Mouse (Mus musculus): ENCODE results near the gene Cks1brt. TPM values are rescaled to one million over a fixed set of nuclear protein-coding genes. Genes with fewer than 3 reads are reported as not detected.
"Not testable (repeated sequence)": the region's sequence is repeated elsewhere in the genome, so short reads cannot be mapped to it uniquely, and the experiment has no call there.

Cks1brt gene
- not detected in 2 replicates for polyA plus RNA-seq (2015; fragmentation: Nextera tagmentation; extraction: Ambion mirVana)

- H3K36me3 ChIP-seq: no peaks in the 10 kb centered on the region
- no peaks in the 10 kb centered on the region for H3K4me1 ChIP-seq (replicated peaks)
- H3K27me3 ChIP-seq (replicated peaks): no peaks in the 10 kb centered on the region
- H3K4me3 ChIP-seq (replicated peaks): no peak within 1 kb of the TSS
- H3K27ac ChIP-seq: no peak within 1 kb of the TSS
- H3K9ac ChIP-seq: no peak within 1 kb of the TSS
- H3K9me3 ChIP-seq: peaks cover 5% of the 10 kb centered on the region
- 84% methylated on average over 3 of the region's 3 CpGs for WGBS
- ATAC-seq: no peak
- no peak within 1 kb of the TSS for H3K4me2 ChIP-seq (replicated peaks)
Observed at GRCm38 (mm10) chr8:85151624-85152023, at the start of gene Cks1brt. Cks1brt (plus strand) TSS chr8:85151924.

- Histone ChIP-seq H3K36me3 (peaks cover 21% of the 10 kb centered on the region), H3K9ac (no peak overlapping the region), H3K4me3 (replicated peaks) (no peak overlapping the region), H3K9me3 (no peaks in the 10 kb centered on the region), H3K27me3 (replicated peaks) (no peaks in the 10 kb centered on the region), H3K4me1 (replicated peaks) (no peaks in the 10 kb centered on the region), H3K27ac (no peak overlapping the region), H3K4me2 (replicated peaks) (no peak overlapping the region)
- WGBS: 92% methylated on average over 10 of the region's 10 CpGs
- no peak for ATAC-seq
Observed at GRCm38 (mm10) chr8:85113241-85113640, 38.5 kb upstream of the Cks1brt start.

GRCm38 (mm10) chr8:85115501-85115900, 36.2 kb upstream of the Cks1brt start:
- 84% methylated on average over 4 of the region's 4 CpGs for WGBS
- Histone ChIP-seq H3K27me3 (replicated peaks) (no peaks in the 10 kb centered on the region), H3K4me3 (replicated peaks) (no peak overlapping the region), H3K9ac (no peak overlapping the region), H3K4me1 (replicated peaks) (no peaks in the 10 kb centered on the region), H3K36me3 (peaks cover 9% of the 10 kb centered on the region), H3K9me3 (no peaks in the 10 kb centered on the region), H3K4me2 (replicated peaks) (no peak overlapping the region), H3K27ac (no peak overlapping the region)
- no peak for ATAC-seq

GRCm38 (mm10) chr8:85116984-85117383, 34.7 kb upstream of the Cks1brt start:
- Histone ChIP-seq H3K4me2 (replicated peaks) (no peak overlapping the region), H3K4me1 (replicated peaks) (no peaks in the 10 kb centered on the region), H3K9ac (no peak overlapping the region), H3K27me3 (replicated peaks) (no peaks in the 10 kb centered on the region), H3K36me3 (no peaks in the 10 kb centered on the region), H3K27ac (no peak overlapping the region), H3K4me3 (replicated peaks) (no peak overlapping the region), H3K9me3 (no peaks in the 10 kb centered on the region)
- 51% methylated on average over 7 of the region's 7 CpGs for WGBS
- ATAC-seq: no peak

GRCm38 (mm10) chr8:85119052-85119981, 32.4 kb upstream of the Cks1brt start:
- Histone ChIP-seq H3K27ac (peak overlapping the region; percentile 79), H3K4me3 (replicated peaks) (peak overlapping the region; percentile 67), H3K9me3 (no peaks in the 10 kb centered on the region), H3K4me1 (replicated peaks) (no peaks in the 10 kb centered on the region), H3K4me2 (replicated peaks) (peak overlapping the region; percentile 86), H3K27me3 (replicated peaks) (no peaks in the 10 kb centered on the region), H3K36me3 (no peaks in the 10 kb centered on the region), H3K9ac (peak overlapping the region; percentile 76)
- 5% methylated on average over 37 of the region's 37 CpGs for WGBS
- peak; percentile 97 for ATAC-seq

GRCm38 (mm10) chr8:85120251-85120650, 31.5 kb upstream of the Cks1brt start:
- 79% methylated on average over 5 of the region's 5 CpGs for WGBS
- H3K9me3 ChIP-seq; H3K27me3 ChIP-seq (replicated peaks); H3K9ac ChIP-seq; H3K36me3 ChIP-seq; H3K4me3 ChIP-seq (replicated peaks); ATAC-seq; H3K4me1 ChIP-seq (replicated peaks); H3K4me2 ChIP-seq (replicated peaks); H3K27ac ChIP-seq: not testable (repeated sequence)

- Histone ChIP-seq H3K4me1 (replicated peaks) (no peaks in the 10 kb centered on the region), H3K27me3 (replicated peaks) (no peaks in the 10 kb centered on the region), H3K4me2 (replicated peaks) (no peak within 1 kb of the TSS), H3K9me3 (no peaks in the 10 kb centered on the region), H3K36me3 (no peaks in the 10 kb centered on the region), H3K27ac (no peak within 1 kb of the TSS), H3K4me3 (replicated peaks) (no peak within 1 kb of the TSS), H3K9ac (no peak within 1 kb of the TSS)
- ATAC-seq: no peak
- WGBS: 78% methylated on average over 3 of the region's 3 CpGs
Observed at GRCm38 (mm10) chr8:85122995-85123394, 28.7 kb upstream of the Cks1brt start, which contains the start of gene Zfp791. Zfp791 (minus strand) TSS chr8:85123095.

GRCm38 (mm10) chr8:85123691-85124090, 28.0 kb upstream of the Cks1brt start:
- H3K27me3 ChIP-seq (replicated peaks): no peaks in the 10 kb centered on the region
- no peaks in the 10 kb centered on the region for H3K4me1 ChIP-seq (replicated peaks)
- no peak for ATAC-seq
- 87% methylated on average over 8 of the region's 8 CpGs for WGBS
- H3K36me3 ChIP-seq: no peaks in the 10 kb centered on the region
- no peak overlapping the region for H3K9ac ChIP-seq
- no peaks in the 10 kb centered on the region for H3K9me3 ChIP-seq
- H3K4me3 ChIP-seq (replicated peaks): no peak overlapping the region
- H3K4me2 ChIP-seq (replicated peaks): no peak overlapping the region
- no peak overlapping the region for H3K27ac ChIP-seq

GRCm38 (mm10) chr8:85132335-85132734, 19.4 kb upstream of the Cks1brt start:
- 83% methylated on average over 1 of the region's 1 CpGs for WGBS
- no peaks in the 10 kb centered on the region for H3K36me3 ChIP-seq
- ATAC-seq: peak; percentile 80
- H3K27ac ChIP-seq: no peak overlapping the region
- H3K27me3 ChIP-seq (replicated peaks): no peaks in the 10 kb centered on the region
- H3K9me3 ChIP-seq: no peaks in the 10 kb centered on the region
- H3K9ac ChIP-seq: no peak overlapping the region
- H3K4me3 ChIP-seq (replicated peaks): no peak overlapping the region
- peaks cover 2% of the 10 kb centered on the region; the same call in 1 of the 2 replicates for H3K4me1 ChIP-seq (replicated peaks)
- no peak overlapping the region for H3K4me2 ChIP-seq (replicated peaks)

GRCm38 (mm10) chr8:85135690-85136089, 16.0 kb upstream of the Cks1brt start:
- not testable (repeated sequence) for H3K27me3 ChIP-seq (replicated peaks); H3K36me3 ChIP-seq; H3K9me3 ChIP-seq; H3K4me2 ChIP-seq (replicated peaks); H3K9ac ChIP-seq; ATAC-seq; H3K27ac ChIP-seq; H3K4me3 ChIP-seq (replicated peaks); H3K4me1 ChIP-seq (replicated peaks)
- WGBS: 90% methylated on average over 2 of the region's 2 CpGs

- H3K9me3 ChIP-seq: no peaks in the 10 kb centered on the region
- ATAC-seq: no peak
- H3K27ac ChIP-seq: no peak overlapping the region
- H3K9ac ChIP-seq: no peak overlapping the region
- WGBS: 94% methylated on average over 4 of the region's 4 CpGs
- H3K4me1 ChIP-seq (replicated peaks): no peaks in the 10 kb centered on the region
- H3K4me3 ChIP-seq (replicated peaks): no peak overlapping the region
- H3K4me2 ChIP-seq (replicated peaks): no peak overlapping the region
- no peaks in the 10 kb centered on the region for H3K27me3 ChIP-seq (replicated peaks)
- H3K36me3 ChIP-seq: no peaks in the 10 kb centered on the region
Observed at GRCm38 (mm10) chr8:85142516-85142915, 9.2 kb upstream of the Cks1brt start.

- WGBS: 25% methylated on average over 14 of the region's 14 CpGs
- Histone ChIP-seq H3K27ac (no peak overlapping the region), H3K4me2 (replicated peaks) (no peak overlapping the region), H3K4me3 (replicated peaks) (no peak overlapping the region), H3K27me3 (replicated peaks) (no peaks in the 10 kb centered on the region), H3K4me1 (replicated peaks) (no peaks in the 10 kb centered on the region), H3K36me3 (no peaks in the 10 kb centered on the region), H3K9me3 (no peaks in the 10 kb centered on the region), H3K9ac (no peak overlapping the region)
- no peak for ATAC-seq
Observed at GRCm38 (mm10) chr8:85171291-85171690, 19.6 kb downstream of the Cks1brt start.

GRCm38 (mm10) chr8:85175892-85176291, 24.2 kb downstream of the Cks1brt start:
- H3K4me3 ChIP-seq (replicated peaks): no peak overlapping the region
- no peaks in the 10 kb centered on the region for H3K36me3 ChIP-seq
- H3K27ac ChIP-seq: no peak overlapping the region
- no peak for ATAC-seq
- no peak overlapping the region for H3K9ac ChIP-seq
- no peaks in the 10 kb centered on the region for H3K9me3 ChIP-seq
- H3K4me1 ChIP-seq (replicated peaks): no peaks in the 10 kb centered on the region
- no peak overlapping the region for H3K4me2 ChIP-seq (replicated peaks)
- WGBS: 48% methylated on average over 7 of the region's 7 CpGs
- H3K27me3 ChIP-seq (replicated peaks): no peaks in the 10 kb centered on the region
